Mouse (Mus musculus) thymus, postnatal 25 days (tissue): ENCODE data around the gene Olfr325.
"Not testable (repeated sequence)": the region's sequence is repeated elsewhere in the genome, so short reads cannot be mapped to it uniquely, and the experiment has no call there.

Experiments used
- DNase-seq: peaks from one replicate; pipeline ENCODE4 v3.0.0; 2022

The Olfr325 gene

GRCm38 (mm10) chr11:58577430-58577829 lies at the start of gene Olfr325:
Gene Olfr325 (plus strand): TSS chr11:58577730.
- DNase-seq = no peak

- not testable (repeated sequence) for DNase-seq
Measured at GRCm38 (mm10) chr11:58534736-58535135, 42.8 kb upstream of the Olfr325 start, which contains the start of gene Olfr330. Gene Olfr330 (minus strand): TSS chr11:58534836.

- DNase-seq = no peak
Measured at GRCm38 (mm10) chr11:58546322-58546721, 31.2 kb upstream of the Olfr325 start, which contains the start of gene Olfr329-ps. Gene Olfr329-ps (minus strand): TSS chr11:58546422.

- DNase-seq = no peak
Measured at GRCm38 (mm10) chr11:58555536-58555935, 22.0 kb upstream of the Olfr325 start, which contains the start of gene Olfr328. Gene Olfr328 (minus strand): TSS chr11:58555636.

- no peak for DNase-seq
Measured at GRCm38 (mm10) chr11:58570405-58570804, 7.1 kb upstream of the Olfr325 start, which contains the start of gene Olfr224. Gene Olfr224 (minus strand): TSS chr11:58570553.

- no peak for DNase-seq
Measured at GRCm38 (mm10) chr11:58578636-58579035, 1.1 kb downstream of the Olfr325 start.

- peak; percentile 34 for DNase-seq
Measured at GRCm38 (mm10) chr11:58587898-58588348, 10.4 kb downstream of the Olfr325 start.

- DNase-seq = no peak
Measured at GRCm38 (mm10) chr11:58588620-58589250, 11.2 kb downstream of the Olfr325 start.

- DNase-seq = no peak
Measured at GRCm38 (mm10) chr11:58594814-58595213, 17.3 kb downstream of the Olfr325 start, which contains the start of gene Olfr324. Gene Olfr324 (plus strand): TSS chr11:58595114.

- no peak for DNase-seq
Measured at GRCm38 (mm10) chr11:58597837-58598236, 20.3 kb downstream of the Olfr325 start.

- DNase-seq = no peak
Measured at GRCm38 (mm10) chr11:58602062-58602461, 24.5 kb downstream of the Olfr325 start.

- no peak for DNase-seq
Measured at GRCm38 (mm10) chr11:58602800-58603560, 25.4 kb downstream of the Olfr325 start.

GRCm38 (mm10) chr11:58604688-58605087 lies 27.2 kb downstream of the Olfr325 start:
- no peak for DNase-seq

- DNase-seq = no peak
Measured at GRCm38 (mm10) chr11:58605228-58605627, 27.7 kb downstream of the Olfr325 start.

GRCm38 (mm10) chr11:58606177-58606919 lies 28.8 kb downstream of the Olfr325 start:
- DNase-seq = no peak

GRCm38 (mm10) chr11:58607030-58607429 lies 29.5 kb downstream of the Olfr325 start:
- no peak for DNase-seq

- DNase-seq = no peak
Measured at GRCm38 (mm10) chr11:58613359-58613758, 35.8 kb downstream of the Olfr325 start.

- no peak for DNase-seq
Measured at GRCm38 (mm10) chr11:58614526-58614925, 37.0 kb downstream of the Olfr325 start.

GRCm38 (mm10) chr11:58615975-58616374 lies 38.4 kb downstream of the Olfr325 start, which contains the start of gene 2210407C18Rik:
Gene 2210407C18Rik (minus strand): TSS chr11:58616075.
- no peak for DNase-seq

GRCm38 (mm10) chr11:58618369-58618768 lies 40.8 kb downstream of the Olfr325 start:
- DNase-seq = no peak

GRCm38 (mm10) chr11:58618793-58619192 lies 41.3 kb downstream of the Olfr325 start:
- no peak for DNase-seq

- no peak for DNase-seq
Measured at GRCm38 (mm10) chr11:58626146-58626545, 48.6 kb downstream of the Olfr325 start.

GRCm38 (mm10) chr11:58630401-58630800 lies 52.9 kb downstream of the Olfr325 start, which contains the start of gene Olfr323:
Gene Olfr323 (minus strand): TSS chr11:58630501.
- DNase-seq = no peak
